Mouse (Mus musculus): Measurements from ENCODE around the gene Vmn1r137. TPM values are rescaled to one million over a fixed set of nuclear protein-coding genes. Genes with fewer than 3 reads are reported as not detected.

The Vmn1r137 gene
- not detected for polyA plus RNA-seq (2015; fragmentation: Illumina TruSeq; extraction: RNeasy Lipid Tissue Mini Kit (QIAGEN cat#74804); ENCODE audit: insufficient read depth, low replicate concordance)

GRCm38 (mm10) chr7:21994287-21994686 lies at the start of gene Vmn1r137:
Vmn1r137 (plus strand) TSS chr7:21994587.

GRCm38 (mm10) chr7:22028797-22029196 lies 34.4 kb downstream of the Vmn1r137 start, which contains the start of gene Vmn1r138:
Vmn1r138 (minus strand) TSS chr7:22028897.

Other genes with a start within 250 kb of the Vmn1r137 start
- gene Gm4175, start 233.1 kb upstream of the Vmn1r137 start, polyA plus RNA-seq (2015; fragmentation: Illumina TruSeq; extraction: RNeasy Lipid Tissue Mini Kit (QIAGEN cat#74804); ENCODE audit: insufficient read depth, low replicate concordance) = not detected
- not detected for gene Gm4177, start 197.9 kb upstream of the Vmn1r137 start, polyA plus RNA-seq (2015; fragmentation: Illumina TruSeq; extraction: RNeasy Lipid Tissue Mini Kit (QIAGEN cat#74804); ENCODE audit: insufficient read depth, low replicate concordance)
- not detected for gene Vmn1r135, start 162.2 kb upstream of the Vmn1r137 start, polyA plus RNA-seq (2015; fragmentation: Illumina TruSeq; extraction: RNeasy Lipid Tissue Mini Kit (QIAGEN cat#74804); ENCODE audit: insufficient read depth, low replicate concordance)
- not detected for gene Gm5725, start 150.3 kb upstream of the Vmn1r137 start, polyA plus RNA-seq (2015; fragmentation: Illumina TruSeq; extraction: RNeasy Lipid Tissue Mini Kit (QIAGEN cat#74804); ENCODE audit: insufficient read depth, low replicate concordance)
- not detected for gene Gm5891, start 73.3 kb upstream of the Vmn1r137 start, polyA plus RNA-seq (2015; fragmentation: Illumina TruSeq; extraction: RNeasy Lipid Tissue Mini Kit (QIAGEN cat#74804); ENCODE audit: insufficient read depth, low replicate concordance)
- gene Vmn1r138, start 34.3 kb downstream of the Vmn1r137 start, polyA plus RNA-seq (2015; fragmentation: Illumina TruSeq; extraction: RNeasy Lipid Tissue Mini Kit (QIAGEN cat#74804); ENCODE audit: insufficient read depth, low replicate concordance) = not detected
- not detected for gene Gm6176, start 61.7 kb downstream of the Vmn1r137 start, polyA plus RNA-seq (2015; fragmentation: Illumina TruSeq; extraction: RNeasy Lipid Tissue Mini Kit (QIAGEN cat#74804); ENCODE audit: insufficient read depth, low replicate concordance)
- not detected for gene Vmn1r139, start 74.5 kb downstream of the Vmn1r137 start, polyA plus RNA-seq (2015; fragmentation: Illumina TruSeq; extraction: RNeasy Lipid Tissue Mini Kit (QIAGEN cat#74804); ENCODE audit: insufficient read depth, low replicate concordance)
- not detected for gene Gm16451, start 123.7 kb downstream of the Vmn1r137 start, polyA plus RNA-seq (2015; fragmentation: Illumina TruSeq; extraction: RNeasy Lipid Tissue Mini Kit (QIAGEN cat#74804); ENCODE audit: insufficient read depth, low replicate concordance)
- gene Gm10666, start 140.2 kb downstream of the Vmn1r137 start, polyA plus RNA-seq (2015; fragmentation: Illumina TruSeq; extraction: RNeasy Lipid Tissue Mini Kit (QIAGEN cat#74804); ENCODE audit: insufficient read depth, low replicate concordance) = not detected
- gene Vmn1r142, start 169.4 kb downstream of the Vmn1r137 start, polyA plus RNA-seq (2015; fragmentation: Illumina TruSeq; extraction: RNeasy Lipid Tissue Mini Kit (QIAGEN cat#74804); ENCODE audit: insufficient read depth, low replicate concordance) = not detected
- not detected for gene Vmn1r143, start 194.8 kb downstream of the Vmn1r137 start, polyA plus RNA-seq (2015; fragmentation: Illumina TruSeq; extraction: RNeasy Lipid Tissue Mini Kit (QIAGEN cat#74804); ENCODE audit: insufficient read depth, low replicate concordance)
- gene Gm8653, start 206.7 kb downstream of the Vmn1r137 start, polyA plus RNA-seq (2015; fragmentation: Illumina TruSeq; extraction: RNeasy Lipid Tissue Mini Kit (QIAGEN cat#74804); ENCODE audit: insufficient read depth, low replicate concordance) = not detected
- gene Gm8453, start 234.9 kb downstream of the Vmn1r137 start, polyA plus RNA-seq (2015; fragmentation: Illumina TruSeq; extraction: RNeasy Lipid Tissue Mini Kit (QIAGEN cat#74804); ENCODE audit: insufficient read depth, low replicate concordance) = not detected

Measured in spleen, adult 10 weeks (tissue).